Mouse (Mus musculus): ENCODE data around the gene Rbm19. TPM values are rescaled to one million over a fixed set of nuclear protein-coding genes. Genes with fewer than 3 reads are reported as not detected.

Rbm19 gene
- total RNA-seq, 1 experiment from 2014 or later = 24.2 TPM

DNA sequence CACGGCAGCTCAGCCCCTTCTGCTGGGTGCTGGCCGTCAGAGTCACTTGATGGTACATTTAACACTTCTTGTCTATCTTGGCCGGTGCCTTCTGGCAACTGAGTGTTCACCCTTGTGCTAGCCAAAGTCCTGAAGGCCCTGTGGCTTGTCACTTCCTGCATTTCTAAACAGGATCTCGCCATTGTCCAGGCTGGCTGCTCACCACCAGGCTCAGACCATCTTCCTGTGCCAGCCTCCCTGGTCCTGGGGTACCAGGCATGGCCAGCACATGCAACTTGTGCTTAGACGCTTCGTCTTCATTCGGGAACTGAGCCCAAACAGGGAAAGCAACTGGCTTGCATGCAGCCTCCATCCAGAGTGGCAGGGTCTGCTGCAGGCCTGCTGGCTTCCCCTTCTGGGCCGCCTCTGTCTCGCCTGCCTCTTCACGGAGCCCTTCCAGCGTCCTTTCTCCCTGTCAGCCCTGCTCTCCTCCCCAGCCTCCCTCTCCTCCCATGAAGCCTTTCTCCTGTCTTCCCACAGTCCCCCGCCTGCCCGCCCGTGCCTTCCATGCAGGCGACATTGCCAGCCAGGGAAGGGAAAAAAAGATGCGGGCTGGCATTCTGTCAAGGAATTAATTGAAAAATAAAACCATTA lies 78.2 kb downstream of the Rbm19 start:
- peak; percentile 42 for ATAC-seq (replicated peaks; ENCODE audit: low read depth, poor library complexity, severe bottlenecking)

DNA sequence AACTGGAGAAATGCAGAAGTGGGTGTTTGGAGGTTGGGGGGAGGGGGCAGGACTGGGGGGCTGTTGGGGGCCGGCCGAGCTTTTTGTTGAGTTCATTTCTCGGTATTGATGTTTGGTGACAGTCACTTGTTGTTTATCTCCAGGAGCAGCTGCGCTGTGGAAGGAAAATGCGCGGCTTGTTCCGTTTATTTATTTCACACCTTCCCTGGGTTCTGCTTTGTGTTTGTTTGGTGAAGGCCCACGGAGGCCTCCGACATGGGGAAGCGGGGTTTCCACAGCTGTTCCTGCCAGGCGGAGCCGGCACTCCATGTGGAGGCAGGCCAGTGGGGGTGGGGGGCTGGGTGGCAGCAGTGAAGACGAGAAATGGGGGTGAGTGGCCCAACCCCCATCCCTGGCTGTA lies 78.7 kb downstream of the Rbm19 start:
- ATAC-seq (replicated peaks; ENCODE audit: low read depth, poor library complexity, severe bottlenecking) = peak; percentile 57

DNA sequence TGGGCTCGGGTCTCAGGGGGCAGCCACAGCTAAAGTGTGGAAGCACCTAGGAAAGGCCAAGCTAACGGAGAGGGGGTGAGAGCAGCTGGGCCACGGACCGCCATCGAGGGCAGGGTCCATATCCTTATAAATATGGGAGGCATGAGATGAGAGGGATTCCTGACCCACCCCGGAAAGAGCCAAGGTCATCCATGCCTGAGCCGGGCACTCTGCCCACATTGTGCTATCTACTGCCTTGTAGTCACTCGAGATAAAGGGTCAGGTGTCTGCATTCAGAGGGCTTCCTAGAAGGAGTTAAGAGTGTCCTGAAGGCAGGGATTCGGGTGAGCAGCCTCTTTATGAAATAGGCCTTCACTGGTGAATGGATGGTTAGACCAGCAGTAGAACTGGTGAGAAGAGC lies 80.6 kb downstream of the Rbm19 start:
- ATAC-seq (replicated peaks; ENCODE audit: low read depth, poor library complexity, severe bottlenecking) = no peak

DNA sequence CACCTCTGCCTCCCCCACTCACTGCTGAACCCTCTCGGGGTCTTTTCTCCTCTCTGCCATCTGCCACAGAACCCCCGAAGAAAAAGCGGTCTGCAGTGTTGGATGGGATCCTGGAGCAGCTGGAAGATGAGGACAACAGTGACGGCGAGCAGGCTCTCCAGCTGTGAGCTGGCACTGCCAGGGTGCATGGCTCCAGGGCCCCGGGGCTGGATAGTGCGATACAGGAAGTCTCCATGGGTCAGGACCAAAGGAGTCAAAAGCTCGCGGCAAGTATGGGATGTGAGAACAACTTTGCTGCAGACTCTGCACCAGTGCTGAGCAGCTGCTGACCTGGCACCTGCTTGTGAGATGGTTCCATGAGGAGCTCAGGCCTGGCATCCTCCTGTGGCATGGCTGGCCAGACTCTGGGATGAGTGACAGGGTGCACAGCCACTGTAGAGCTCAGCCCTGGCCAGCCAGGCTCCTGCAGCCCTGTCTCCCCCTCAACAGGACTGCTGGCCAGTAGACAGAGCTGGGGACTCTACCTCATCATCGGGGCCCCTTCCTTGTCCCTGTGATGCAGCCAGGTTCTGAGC lies 81.6 kb downstream of the Rbm19 start:
- no peak for ATAC-seq (replicated peaks; ENCODE audit: low read depth, poor library complexity, severe bottlenecking)

DNA sequence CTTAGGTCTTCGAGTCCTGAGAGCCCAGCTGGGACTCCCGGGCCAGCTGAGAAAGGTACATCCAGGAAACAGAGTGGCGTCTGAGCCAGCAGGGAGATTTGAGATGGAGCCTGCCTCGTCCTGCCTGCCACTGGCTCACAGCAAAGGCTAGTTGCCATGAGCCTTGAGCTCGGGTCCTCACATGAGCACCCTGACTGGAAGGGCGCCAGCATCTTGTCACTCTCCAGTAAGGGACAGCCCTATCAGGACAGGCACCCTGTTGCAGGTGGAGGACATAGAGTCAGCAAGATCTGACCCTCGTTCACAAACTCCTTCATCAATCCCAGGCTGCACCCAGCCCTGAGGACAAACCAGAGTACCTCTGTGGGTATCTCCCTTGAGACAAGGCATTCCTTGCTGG lies 83.6 kb downstream of the Rbm19 start:
- no peak for ATAC-seq (replicated peaks; ENCODE audit: low read depth, poor library complexity, severe bottlenecking)

DNA sequence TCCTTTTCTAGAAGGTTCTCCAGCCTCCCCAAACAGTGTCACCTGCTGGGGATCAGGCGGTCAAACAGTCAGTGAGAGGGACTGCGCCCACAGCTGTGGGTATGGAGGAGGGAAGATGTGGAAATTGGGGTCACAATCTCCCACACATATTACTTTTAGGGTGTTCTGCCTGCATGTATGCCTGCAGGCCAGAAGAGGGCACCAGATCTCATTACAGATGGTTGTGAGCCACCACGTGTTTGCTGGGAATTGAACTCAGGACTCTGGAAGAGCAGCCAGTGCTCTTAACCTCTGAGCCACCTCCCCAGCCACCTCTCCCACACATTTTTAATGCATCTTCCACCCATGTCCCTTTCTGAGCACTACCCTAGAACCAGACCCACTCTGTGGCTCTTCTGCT lies 88.1 kb downstream of the Rbm19 start:
- ATAC-seq (replicated peaks; ENCODE audit: low read depth, poor library complexity, severe bottlenecking) = no peak

DNA sequence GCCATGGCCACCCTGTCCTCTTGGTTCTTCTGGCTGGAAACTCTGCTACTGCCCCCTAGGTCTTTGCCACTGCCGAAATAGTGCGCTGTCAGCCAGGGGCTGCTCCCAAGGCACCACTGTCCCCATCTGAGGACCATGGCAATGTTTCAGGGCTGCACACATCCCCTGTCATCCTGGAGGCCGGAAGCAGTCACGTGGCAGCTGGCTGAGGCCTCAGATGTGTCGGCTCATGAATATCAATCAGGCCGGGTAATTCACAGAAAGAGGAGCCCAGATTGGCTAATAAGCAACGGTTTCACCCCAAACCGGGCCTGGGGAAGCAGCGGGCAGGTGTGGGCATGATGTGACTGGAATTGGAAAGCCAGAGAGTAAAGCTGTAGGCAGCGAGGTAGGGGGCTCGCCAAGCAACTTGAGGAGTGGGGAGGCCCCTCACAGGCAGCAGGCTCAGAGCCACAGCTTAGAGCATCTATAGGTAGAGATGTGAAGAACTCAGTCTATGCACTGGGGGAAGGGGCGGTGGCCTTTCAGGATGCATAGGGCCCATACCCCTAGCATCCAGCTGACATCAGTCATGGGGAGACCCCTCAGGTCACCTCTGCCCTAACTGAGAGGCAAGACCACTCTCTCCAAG lies 90.2 kb downstream of the Rbm19 start:
- no peak for ATAC-seq (replicated peaks; ENCODE audit: low read depth, poor library complexity, severe bottlenecking)

DNA sequence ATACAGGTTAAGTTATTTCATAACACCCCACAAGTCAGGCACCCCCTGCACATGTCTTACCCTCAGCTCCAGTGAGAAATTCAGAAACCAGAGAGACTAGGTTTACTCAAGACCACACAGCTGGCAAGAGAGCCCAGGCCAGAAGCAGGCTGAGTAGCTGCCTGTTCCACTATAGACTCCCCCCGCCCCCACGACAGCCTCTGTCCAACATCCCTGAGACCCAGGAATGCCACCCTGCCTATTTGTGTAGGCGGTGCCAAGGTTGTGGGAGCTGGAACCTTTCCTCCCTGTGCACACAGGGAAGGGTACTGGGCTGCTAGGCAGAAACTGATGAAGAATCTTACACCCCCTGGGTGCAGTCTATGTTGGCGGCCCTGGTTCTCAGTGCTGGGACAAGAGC lies 91.2 kb downstream of the Rbm19 start:
- no peak for ATAC-seq (replicated peaks; ENCODE audit: low read depth, poor library complexity, severe bottlenecking)

DNA sequence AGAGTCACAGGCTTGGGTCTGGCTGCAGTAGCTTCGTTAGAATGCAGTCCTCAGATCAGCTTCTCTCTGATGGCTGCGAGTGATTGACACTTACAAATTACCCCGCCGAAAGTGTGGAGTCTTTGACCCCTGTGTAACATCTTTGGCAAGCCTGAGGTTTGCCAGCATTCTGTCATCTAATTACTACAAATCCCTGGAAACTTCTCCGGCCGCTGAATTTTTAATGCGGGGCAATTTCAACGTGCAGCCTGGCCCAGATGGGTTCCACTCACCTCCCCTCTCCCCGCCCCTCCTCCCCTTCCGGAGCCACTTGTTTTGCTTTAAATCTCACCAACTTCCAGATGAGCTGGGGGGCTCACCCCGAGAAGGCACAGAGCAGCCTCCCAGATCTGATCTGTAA lies 94.4 kb downstream of the Rbm19 start:
- no peak for ATAC-seq (replicated peaks; ENCODE audit: low read depth, poor library complexity, severe bottlenecking)

DNA sequence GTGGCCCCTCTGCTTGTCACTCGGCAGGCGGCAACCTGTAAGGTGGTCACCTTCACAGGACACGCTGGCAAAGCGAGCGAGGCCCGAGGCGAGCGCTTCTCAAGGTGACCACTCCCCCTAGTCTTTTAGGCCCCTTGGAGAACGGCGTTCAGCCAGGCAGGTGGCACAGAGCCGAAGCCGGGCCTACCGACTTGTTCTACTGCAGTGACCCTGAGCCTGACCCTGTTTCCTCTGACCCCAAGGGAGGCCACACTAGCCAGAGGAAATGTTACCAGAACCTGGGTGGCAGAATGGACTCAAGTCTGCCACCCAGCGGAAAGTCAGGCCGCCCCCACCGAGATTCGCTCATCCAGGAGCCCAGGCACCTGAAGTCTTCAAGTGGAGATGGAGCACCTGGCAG lies 94.9 kb downstream of the Rbm19 start:
- peak; percentile 42; the same call in 1 of the 2 replicates for ATAC-seq (replicated peaks; ENCODE audit: low read depth, poor library complexity, severe bottlenecking)

DNA sequence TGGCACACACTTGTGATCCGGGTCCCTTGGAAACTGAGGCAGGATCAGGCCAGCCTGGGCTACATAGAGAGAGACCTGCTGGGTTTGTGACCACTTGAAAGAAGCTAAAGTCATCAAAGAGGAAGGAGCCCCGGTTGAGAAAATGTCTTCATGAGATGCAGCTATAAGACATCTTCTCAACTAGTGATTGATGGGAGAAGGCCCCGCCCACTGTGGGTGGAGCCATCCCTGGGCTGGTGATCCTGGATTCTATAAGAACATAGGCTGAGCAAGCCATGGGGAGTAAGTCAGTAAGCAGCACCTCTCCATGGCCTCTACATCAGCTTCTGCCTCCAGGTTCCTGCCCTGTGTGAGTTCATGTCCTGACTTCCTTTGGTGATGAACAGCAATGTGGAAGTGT lies 98.2 kb downstream of the Rbm19 start:
- no peak for ATAC-seq (replicated peaks; ENCODE audit: low read depth, poor library complexity, severe bottlenecking)

DNA sequence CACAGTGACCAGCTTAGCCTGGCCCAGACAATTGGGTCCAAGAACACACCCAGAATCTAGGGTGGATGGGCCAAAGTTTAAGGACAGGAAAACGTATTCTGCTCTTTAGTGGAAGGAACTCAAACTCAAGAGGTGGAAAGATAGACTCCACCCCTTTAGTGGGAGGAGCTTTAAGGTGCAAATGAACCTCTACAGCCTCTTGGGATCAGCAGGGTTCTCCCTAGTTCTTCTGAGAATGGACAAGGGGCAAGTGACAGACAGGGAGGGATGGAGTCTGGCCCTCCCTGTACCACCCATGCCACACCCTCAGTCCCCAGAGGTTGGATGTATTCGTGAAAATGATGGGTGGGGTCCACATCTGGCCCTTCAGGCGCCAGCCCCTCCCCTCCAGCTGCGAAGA lies 105.0 kb downstream of the Rbm19 start:
- ATAC-seq (replicated peaks; ENCODE audit: low read depth, poor library complexity, severe bottlenecking) = no peak

DNA sequence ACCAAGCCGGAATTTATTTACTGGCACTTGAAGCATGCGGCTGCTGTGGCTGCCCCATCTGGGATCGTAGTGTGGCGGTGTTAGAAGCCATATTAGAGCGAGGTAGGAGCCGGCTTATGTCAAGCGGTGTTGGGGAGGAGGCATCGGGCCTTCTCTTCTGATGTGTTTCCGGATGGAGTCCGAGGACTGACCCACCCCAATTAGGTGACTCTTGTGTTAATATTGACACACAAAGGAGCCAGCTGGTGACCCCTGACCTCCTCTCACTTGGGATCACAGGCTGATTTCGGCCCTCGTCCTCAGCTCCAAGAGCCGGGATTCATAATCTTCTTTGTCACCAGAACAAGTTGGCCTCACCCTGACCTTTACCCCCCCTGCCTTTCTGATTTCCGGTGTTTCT lies 109.1 kb downstream of the Rbm19 start:
- no peak for ATAC-seq (replicated peaks; ENCODE audit: low read depth, poor library complexity, severe bottlenecking)

DNA sequence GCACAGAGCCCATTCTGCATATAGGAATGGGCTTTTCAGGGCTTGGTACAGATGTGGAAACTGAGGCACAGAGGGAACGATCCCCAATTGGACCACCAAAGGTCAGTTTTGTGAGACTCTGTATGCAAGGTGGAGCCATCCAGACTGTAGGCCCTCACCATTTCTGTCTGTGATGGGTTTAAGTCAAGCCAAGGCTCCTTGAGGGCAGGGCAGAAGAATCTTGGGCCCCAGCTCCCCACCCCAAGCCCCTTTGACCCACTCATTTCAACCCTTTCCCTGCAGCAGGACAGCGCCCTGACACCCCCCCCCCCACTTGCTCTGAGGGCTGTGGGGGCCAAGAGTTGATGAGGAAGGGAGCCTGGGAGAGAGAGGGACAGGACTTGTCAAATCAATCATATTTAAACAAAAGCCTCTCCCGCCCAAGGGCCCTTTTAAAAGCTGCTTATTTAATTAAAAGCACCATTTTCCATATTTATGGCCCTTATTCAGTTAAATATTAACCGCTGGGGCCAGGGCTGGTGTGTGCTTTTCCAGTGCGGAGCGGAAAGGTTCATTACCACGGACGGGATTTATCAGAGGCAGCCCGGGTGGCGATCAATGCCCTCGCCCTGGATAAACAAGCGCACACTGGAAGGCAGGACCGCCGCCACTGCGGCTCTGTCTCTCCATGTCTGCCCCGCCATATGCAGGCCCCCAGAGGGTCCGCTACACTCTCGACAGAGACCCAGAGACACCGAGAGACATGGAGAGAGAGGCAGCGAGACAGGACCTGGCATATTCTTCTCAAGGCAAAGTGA lies 112.5 kb downstream of the Rbm19 start:
- ATAC-seq (replicated peaks; ENCODE audit: low read depth, poor library complexity, severe bottlenecking) = no peak

DNA sequence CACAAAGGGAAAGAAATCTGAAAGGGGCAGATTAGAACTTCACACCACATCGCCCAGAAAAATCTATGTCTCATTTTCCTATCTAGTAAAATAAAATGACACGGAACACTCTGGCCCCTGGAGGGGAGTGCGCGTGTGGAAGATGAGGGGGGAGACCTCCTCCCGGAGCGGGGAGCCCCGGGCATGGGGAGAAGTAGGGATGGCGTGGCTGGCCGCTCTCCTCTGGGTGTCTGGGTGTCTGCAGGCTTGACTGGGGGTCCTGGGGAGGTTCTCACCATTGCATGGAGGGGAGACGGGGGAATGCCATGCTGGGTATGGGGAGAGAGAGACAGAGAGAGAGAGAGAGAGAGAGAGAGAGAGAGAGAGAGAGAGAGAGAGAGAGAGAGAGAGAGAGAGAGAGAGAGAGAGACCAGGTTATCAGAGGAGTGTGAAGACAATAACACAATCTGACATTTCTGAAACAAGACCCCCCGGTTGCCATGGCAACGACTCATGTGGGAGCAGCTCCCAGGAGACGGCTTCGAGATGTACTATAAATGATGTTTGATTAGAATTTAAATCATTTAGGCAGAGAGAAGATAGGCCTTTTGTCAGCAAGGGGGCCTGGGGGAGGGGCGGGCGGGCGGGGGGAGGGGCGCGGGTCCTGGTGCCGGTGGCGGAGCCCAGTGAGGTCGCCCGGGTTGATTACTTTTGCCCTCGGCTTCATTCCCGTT lies 115.3 kb downstream of the Rbm19 start:
- no peak for ATAC-seq (replicated peaks; ENCODE audit: low read depth, poor library complexity, severe bottlenecking)

DNA sequence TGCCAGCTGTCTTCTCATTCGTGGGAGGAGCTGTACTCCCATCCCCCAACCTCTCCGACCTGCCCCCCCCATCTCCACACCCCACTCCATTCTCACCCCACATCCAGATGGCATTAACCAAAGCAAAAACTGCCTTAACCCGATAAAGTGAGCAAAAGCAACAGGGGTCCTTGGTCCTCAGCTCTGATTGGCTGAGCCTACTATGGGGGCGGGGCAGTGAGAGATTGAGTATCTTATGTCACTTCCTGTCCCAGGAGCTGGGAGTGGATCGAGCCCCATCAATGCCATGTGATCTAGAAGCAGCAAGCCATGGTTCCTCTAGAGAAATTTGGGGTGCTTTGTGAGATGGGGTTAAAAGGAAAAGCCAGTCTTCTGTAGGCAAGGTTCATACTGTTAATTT lies 118.9 kb downstream of the Rbm19 start:
- no peak for ATAC-seq (replicated peaks; ENCODE audit: low read depth, poor library complexity, severe bottlenecking)

DNA sequence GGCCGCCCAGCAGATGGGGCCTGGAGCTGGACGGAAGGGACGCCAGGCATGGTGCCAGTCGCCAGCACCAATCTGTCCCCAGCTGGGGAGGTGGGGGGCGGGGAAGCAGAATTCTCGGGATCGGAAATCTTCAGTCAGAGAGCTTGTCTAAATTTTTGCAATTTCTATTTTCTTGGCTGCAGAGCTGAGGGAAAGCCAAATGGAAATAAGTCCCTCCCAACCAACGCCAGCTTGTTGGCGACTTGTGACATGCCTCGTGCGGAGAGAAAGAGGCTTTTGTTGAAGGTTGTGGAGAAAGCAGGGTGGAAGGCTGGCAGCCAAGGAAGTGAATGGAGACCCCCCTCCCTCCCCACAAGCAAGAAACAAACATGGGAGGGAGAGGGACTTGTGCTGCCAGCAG lies 119.3 kb downstream of the Rbm19 start:
- ATAC-seq (replicated peaks; ENCODE audit: low read depth, poor library complexity, severe bottlenecking) = no peak

DNA sequence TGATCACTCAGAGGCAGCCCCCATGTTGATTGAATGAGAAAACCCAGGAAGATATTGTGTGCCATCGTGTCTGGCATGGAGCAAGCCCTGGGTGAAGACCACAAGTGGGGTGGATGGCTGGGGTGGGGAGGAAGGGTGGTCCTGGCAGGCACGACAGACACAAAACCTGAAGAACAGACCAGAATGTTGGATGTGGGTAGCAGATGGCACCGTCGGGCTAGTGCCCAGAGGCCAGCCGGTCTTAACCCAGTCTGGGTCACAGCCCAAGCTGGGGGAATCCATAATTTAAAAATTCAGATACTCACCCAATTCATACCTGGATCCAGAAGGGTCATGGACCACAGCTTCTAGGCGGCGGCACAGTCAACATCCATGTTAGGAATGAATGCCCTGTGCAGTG lies 123.8 kb downstream of the Rbm19 start:
- ATAC-seq (replicated peaks; ENCODE audit: low read depth, poor library complexity, severe bottlenecking) = no peak

DNA sequence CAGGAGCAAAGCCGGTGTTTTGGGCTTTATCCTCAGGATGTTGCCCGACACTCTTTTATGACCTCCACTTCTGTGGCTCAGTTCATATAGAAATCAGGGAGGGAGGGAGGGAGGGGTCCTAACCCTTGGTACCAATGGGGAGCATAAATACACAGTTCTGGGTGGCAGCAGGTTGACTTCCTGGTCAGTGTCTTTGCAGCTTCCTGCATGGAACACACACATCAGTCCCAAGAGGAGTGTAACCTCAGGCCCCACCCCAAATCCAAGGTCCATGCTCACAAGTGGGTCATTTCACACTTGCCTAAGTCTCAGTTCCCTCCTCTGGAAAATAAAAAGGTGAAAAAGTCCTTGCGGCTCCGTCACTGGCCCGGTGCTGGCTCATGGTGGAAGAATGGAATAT lies 129.1 kb downstream of the Rbm19 start:
- no peak for ATAC-seq (replicated peaks; ENCODE audit: low read depth, poor library complexity, severe bottlenecking)
